Mouse (Mus musculus) neutrophil, adult 5-6 weeks (primary cell): ENCODE data around the gene Cldn22. TPM values are rescaled to one million over a fixed set of nuclear protein-coding genes. Genes with fewer than 3 reads are reported as not detected.

Experiments
- total RNA-seq: library from RNA; stranded (forward); fragments of 200-1000 nt; gene quantifications from 2 replicates; pipeline ENCODE4 v1.2.3, GENCODE M21; 2017

Gene Cldn22
- total RNA-seq, 1 experiment from 2014 or later = not detected

Other genes starting within 250 kb of the Cldn22 start
- 31.4 and 46.9 TPM in 2 replicates for gene Ing2, start 148.9 kb upstream of the Cldn22 start, total RNA-seq
- gene Cdkn2aip, start 110.5 kb upstream of the Cldn22 start, total RNA-seq = 41.9 and 45.7 TPM in 2 replicates
- gene Cldn24, start 2.3 kb upstream of the Cldn22 start, total RNA-seq = not detected in 2 replicates
- gene Wwc2, start 166.4 kb downstream of the Cldn22 start, total RNA-seq = 1.8 and 2.1 TPM in 2 replicates